29 mouse cellular contexts compared by ENCODE assay signal in the genomic region with DNA sequence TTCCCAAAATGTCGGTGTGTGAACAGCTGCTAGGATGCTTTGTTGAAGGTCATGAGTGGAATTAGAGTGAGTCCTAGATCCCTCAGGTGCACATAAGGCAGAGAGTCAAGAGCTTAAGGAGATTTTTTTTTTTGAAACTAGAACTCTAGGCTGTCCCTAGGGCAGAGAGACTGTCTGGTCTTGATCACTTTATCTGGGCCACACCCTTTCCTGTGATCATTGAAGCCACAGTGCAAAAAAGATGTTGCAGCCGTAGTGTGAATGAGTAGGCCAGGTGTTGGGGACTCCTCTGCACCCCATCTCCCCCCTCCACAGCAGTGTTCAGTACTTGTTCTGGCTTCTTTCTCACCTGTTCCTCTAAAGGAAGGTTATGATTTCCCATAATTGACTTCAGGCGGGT.
A peak's percentile ranks its signal among the peaks of the same experiment; 100 is the strongest.
DNase-seq lines count a peak whose midpoint lies in the region; ATAC-seq and TF ChIP-seq lines count a peak whose summit lies in the region.
"Had no signal": no experiment of that assay in that cellular context is flagged by ENCODE, and none has a peak within 500 bp of the region (broad histone marks: within the 10 kb centered on the region; RNA-seq: fewer than 3 reads in every experiment).

No protein-coding gene starts in this region.

- no peak for TF ChIP-seq EP300 in liver, postnatal 0 days (IDR thresholded peaks at IDR 0.05; ENCODE audit: low read depth)

- H3K36me3 ChIP-seq in liver, embryonic 11.5 days (ENCODE audit: control insufficient read depth, insufficient read depth, low read length) = no peaks in the 10 kb centered on the region
- no peaks in the 10 kb centered on the region for H3K36me3 ChIP-seq in liver, embryonic 12.5 days
- no peaks in the 10 kb centered on the region for H3K36me3 ChIP-seq in liver, postnatal 0 days (replicated peaks; ENCODE audit: insufficient read depth, low read length)
- H3K36me3 ChIP-seq: heart, embryonic 12.5 days; hindbrain, embryonic 13.5 days; limb, embryonic 13.5 days; midbrain, embryonic 12.5 days; neural tube, embryonic 13.5 days had no signal

- WGBS in liver, embryonic 11.5 days = 67% methylated on average over 3 of the region's 3 CpGs
- 58% methylated on average over 3 of the region's 3 CpGs for WGBS in liver, embryonic 12.5 days (ENCODE audit: insufficient replicate concordance)
- 64% methylated on average over 3 of the region's 3 CpGs for WGBS in liver, postnatal 0 days (ENCODE audit: insufficient replicate concordance)

- H3K9me3 ChIP-seq in liver, embryonic 11.5 days (ENCODE audit: control insufficient read depth, low read length) = no peaks in the 10 kb centered on the region
- H3K9me3 ChIP-seq in liver, embryonic 12.5 days (replicated peaks) = no peaks in the 10 kb centered on the region
- H3K9me3 ChIP-seq in liver, postnatal 0 days (ENCODE audit: low read length) = no peaks in the 10 kb centered on the region
- H3K9me3 ChIP-seq: hindbrain, embryonic 13.5 days; limb, embryonic 13.5 days; midbrain, embryonic 12.5 days; neural tube, embryonic 13.5 days had no signal

- no peak for DNase-seq in liver, embryonic 11.5 days (ENCODE audit: low spot score)
- DNase-seq in liver = no peak
- DNase-seq in liver, postnatal 0 days = no peak
- DNase-seq in T-cell, adult 2 months (ENCODE audit: low spot score) = no peak
- DNase-seq in right cerebral cortex, postnatal 10 days (ENCODE audit: low spot score in 2 of 2) = no peak
- no peak for DNase-seq in cerebellum, adult 11-12 months
- DNase-seq in spleen, postnatal 4 days (ENCODE audit: low spot score in 2 of 2) = no peak
- DNase-seq: adrenal gland, adult 8-10 months; cerebellum, adult 11 months; cerebellum, postnatal 10 days; gastrocnemius, postnatal 25 days; heart, adult 18-20 months; heart, postnatal 4 days; kidney, adult 9 months; kidney, postnatal 10 days; layer of hippocampus, postnatal 36 days; lung, adult 2 months; lung, postnatal 14 days; thymus, postnatal 4 days had no signal

- H3K27ac ChIP-seq in liver, embryonic 11.5 days (ENCODE audit: low read depth, low read length) = no peak overlapping the region
- peak overlapping the region; percentile 54; the same call in 1 of the 2 replicates for H3K27ac ChIP-seq in liver, embryonic 12.5 days
- H3K27ac ChIP-seq in liver, postnatal 0 days (ENCODE audit: low read depth) = no peak overlapping the region
- H3K27ac ChIP-seq: hindbrain, embryonic 13.5 days; limb, embryonic 13.5 days; midbrain, embryonic 12.5 days; neural tube, embryonic 13.5 days had no signal

- peak; percentile 49; the same call in 1 of the 2 replicates for ATAC-seq in liver, embryonic 11.5 days (replicated peaks; ENCODE audit: low FRiP score)
- peak; percentile 41; the same call in 1 of the 2 replicates for ATAC-seq in liver, embryonic 12.5 days
- no peak for ATAC-seq in liver, postnatal 0 days
- ATAC-seq: forebrain, embryonic 16.5 days; intestine, postnatal 0 days had no signal

- peak overlapping the region; percentile 31; the same call in 1 of the 2 replicates for H3K4me2 ChIP-seq in liver, embryonic 11.5 days
- H3K4me2 ChIP-seq in liver, embryonic 12.5 days = peak overlapping the region; percentile 41
- H3K4me2 ChIP-seq in liver, postnatal 0 days (ENCODE audit: low read depth, low read length) = peak overlapping the region; percentile 31; the same call in 1 of the 2 replicates
- H3K4me2 ChIP-seq: heart, embryonic 12.5 days; hindbrain, embryonic 13.5 days; limb, embryonic 13.5 days; midbrain, embryonic 12.5 days; neural tube, embryonic 13.5 days had no signal

- H3K27me3 ChIP-seq in liver, embryonic 11.5 days (replicated peaks; ENCODE audit: control insufficient read depth, insufficient read depth, low read length) = no peaks in the 10 kb centered on the region
- H3K27me3 ChIP-seq in liver, embryonic 12.5 days (replicated peaks) = 0 out of 2 replicates have a peak, but pooled peaks cover 8% of the 10 kb centered on the region
- no peaks in the 10 kb centered on the region for H3K27me3 ChIP-seq in liver, postnatal 0 days (ENCODE audit: insufficient read depth, low read length)
- H3K27me3 ChIP-seq: heart, embryonic 12.5 days; hindbrain, embryonic 13.5 days; limb, embryonic 13.5 days; midbrain, embryonic 12.5 days; neural tube, embryonic 13.5 days had no signal

- H3K4me3 ChIP-seq in liver, embryonic 11.5 days (ENCODE audit: low read depth, low read length) = no peak overlapping the region
- no peak overlapping the region for H3K4me3 ChIP-seq in liver, embryonic 12.5 days
- H3K4me3 ChIP-seq in liver, postnatal 0 days (ENCODE audit: low read depth, low read length) = no peak overlapping the region
- H3K4me3 ChIP-seq: erythroblast, embryonic 14.5 days; heart, embryonic 12.5 days; hindbrain, embryonic 13.5 days; limb, embryonic 13.5 days; midbrain, embryonic 12.5 days; myocyte; neural tube, embryonic 13.5 days had no signal

- peaks cover 18% of the 10 kb centered on the region for H3K4me1 ChIP-seq in liver, embryonic 11.5 days (replicated peaks; ENCODE audit: control insufficient read depth, insufficient read depth, low read length)
- peaks cover 43% of the 10 kb centered on the region for H3K4me1 ChIP-seq in liver, embryonic 12.5 days
- peaks cover 15% of the 10 kb centered on the region for H3K4me1 ChIP-seq in liver, postnatal 0 days (ENCODE audit: insufficient read depth)
- H3K4me1 ChIP-seq: neural tube, embryonic 13.5 days had no signal

- H3K9ac ChIP-seq in liver, embryonic 11.5 days (ENCODE audit: low read depth, low read length) = no peak overlapping the region
- no peak overlapping the region for H3K9ac ChIP-seq in liver, embryonic 12.5 days
- no peak overlapping the region for H3K9ac ChIP-seq in liver, postnatal 0 days (replicated peaks)
- H3K9ac ChIP-seq: heart, embryonic 12.5 days; hindbrain, embryonic 13.5 days; limb, embryonic 13.5 days; midbrain, embryonic 12.5 days; neural tube, embryonic 13.5 days had no signal

- no peak for TF ChIP-seq CTCF in liver, postnatal 0 days (IDR thresholded peaks at IDR 0.05; ENCODE audit: low read depth)
